Mouse (Mus musculus): Measurements from ENCODE around the gene Rpl9-ps1.

The Rpl9-ps1 gene

GRCm38 (mm10) chr11:83645521-83645920 is at the start of gene Rpl9-ps1:
TSS of gene Rpl9-ps1 (minus strand) at chr11:83645621.
- DNase-seq (ENCODE audit: low spot score): no peak

DNA sequence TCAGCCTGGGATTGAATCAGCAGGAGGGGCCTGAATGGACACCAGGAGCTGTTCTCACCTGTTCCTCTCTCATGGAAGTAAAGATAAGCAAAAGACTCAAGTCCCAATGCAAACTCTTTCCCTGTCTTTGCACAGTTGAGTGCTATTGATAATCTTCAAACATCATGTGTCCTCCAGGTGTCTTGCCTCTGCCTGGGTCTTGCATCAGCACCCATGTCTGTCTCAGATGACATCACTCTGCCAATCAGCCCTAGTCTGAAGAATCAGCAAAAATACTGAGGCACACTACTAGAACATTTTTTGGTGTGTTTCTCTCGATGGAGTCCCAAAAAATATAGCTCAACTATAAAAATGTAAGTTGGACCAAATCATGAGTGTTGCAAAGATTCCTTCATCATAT is 46.6 kb upstream of the Rpl9-ps1 start:
- DNase-seq (ENCODE audit: low spot score): no peak

DNA sequence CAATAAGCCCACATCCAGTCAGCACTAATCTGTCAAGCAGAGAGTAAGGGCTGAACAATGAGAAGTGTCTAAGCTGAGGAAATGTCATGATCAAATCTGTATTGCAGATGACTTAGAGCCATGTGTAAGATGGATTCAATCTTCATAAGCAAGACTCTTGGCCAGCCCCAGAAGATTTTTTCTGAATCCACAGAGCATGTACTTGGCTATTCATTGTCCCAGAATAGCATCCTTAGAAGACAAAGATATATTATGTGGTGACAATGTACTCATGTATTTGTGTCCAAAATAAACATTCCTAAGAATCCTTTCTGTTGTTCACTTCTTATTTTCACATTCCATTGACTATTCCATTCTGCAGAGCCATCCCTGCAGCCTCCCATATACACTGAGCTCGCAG is 44.5 kb upstream of the Rpl9-ps1 start:
- DNase-seq (ENCODE audit: low spot score): no peak

DNA sequence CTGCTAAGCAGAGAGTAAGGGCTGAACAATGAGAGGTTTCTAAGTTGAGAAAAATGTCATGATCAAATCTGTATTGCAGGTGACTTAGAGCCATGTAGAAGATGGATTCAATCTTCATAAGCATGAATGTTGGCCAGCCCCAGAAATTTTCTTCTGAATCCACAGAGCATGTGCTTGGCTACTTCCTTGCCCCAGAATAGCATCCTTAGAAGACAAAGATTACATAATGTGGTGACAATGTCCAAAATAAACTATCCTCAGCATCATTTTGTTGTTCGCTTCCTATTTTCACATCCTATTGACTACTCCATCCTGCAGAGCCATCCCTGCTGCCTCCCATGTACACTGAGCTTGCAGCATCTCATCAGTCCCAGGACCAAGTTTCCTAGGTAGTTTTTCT is 30.2 kb upstream of the Rpl9-ps1 start:
- DNase-seq (ENCODE audit: low spot score): no peak

DNA sequence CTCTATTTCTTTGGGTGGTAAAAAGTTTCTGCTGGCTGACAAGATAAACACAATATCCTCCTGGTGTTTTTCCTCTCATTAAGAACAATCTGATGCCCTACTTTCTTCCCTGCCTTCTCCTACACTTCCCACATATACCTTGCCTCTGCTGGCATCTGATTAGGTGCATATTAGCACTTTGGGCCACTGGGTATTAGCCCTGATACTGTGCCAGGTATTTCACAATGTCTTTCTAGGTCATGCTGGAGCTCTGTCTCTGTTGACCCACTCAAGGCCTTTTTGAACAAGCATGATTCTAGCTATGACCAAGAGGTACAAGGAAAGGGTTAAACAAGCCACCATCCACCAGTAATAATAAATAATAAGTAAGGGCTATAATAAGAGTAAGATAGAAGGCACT is 26.3 kb upstream of the Rpl9-ps1 start:
- DNase-seq (ENCODE audit: low spot score): no peak

DNA sequence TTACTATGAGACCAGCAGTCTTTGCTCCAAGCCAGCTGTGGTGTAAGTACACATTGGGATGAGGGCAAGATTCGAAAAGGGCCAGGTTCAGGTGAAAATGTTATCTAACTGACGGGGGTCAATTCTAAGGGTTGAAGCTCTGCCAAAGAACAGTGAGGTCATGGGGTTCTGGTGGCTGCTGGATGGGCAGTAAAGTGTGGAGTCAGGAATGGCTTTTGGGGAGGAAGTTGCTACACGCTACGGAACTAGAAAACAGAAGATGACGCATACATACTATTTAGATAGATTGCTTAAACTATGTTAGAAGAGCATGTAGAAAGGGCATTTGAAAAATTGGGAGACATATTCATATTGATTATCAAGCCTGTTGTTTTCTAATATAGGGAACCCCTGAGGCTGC is 18.1 kb upstream of the Rpl9-ps1 start:
- DNase-seq (ENCODE audit: low spot score): no peak

GRCm38 (mm10) chr11:83662204-83662603 is 16.8 kb upstream of the Rpl9-ps1 start, which contains the start of gene Ccl4:
TSS of gene Ccl4 (plus strand) at chr11:83662584.
- DNase-seq (ENCODE audit: low spot score): no peak

DNA sequence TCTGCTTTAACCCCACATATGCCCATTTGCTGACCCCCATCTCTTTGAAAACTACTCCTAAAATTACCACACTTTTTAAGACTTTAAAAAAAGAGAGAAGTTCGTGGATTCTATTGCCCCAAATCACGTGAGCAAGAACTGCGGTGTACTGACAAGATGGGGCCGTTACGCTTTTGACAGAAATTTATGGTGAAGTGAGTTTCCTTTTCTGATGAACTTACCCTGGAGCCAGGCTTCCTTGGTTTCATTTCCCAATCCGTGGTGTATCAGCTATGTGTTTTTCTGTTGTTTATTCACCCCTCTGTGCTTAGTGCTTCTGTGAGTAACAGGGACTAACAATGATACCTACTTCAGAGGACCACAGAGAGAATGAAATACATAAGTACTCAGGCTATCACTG is 13.4 kb upstream of the Rpl9-ps1 start:
- DNase-seq (ENCODE audit: low spot score): no peak

DNA sequence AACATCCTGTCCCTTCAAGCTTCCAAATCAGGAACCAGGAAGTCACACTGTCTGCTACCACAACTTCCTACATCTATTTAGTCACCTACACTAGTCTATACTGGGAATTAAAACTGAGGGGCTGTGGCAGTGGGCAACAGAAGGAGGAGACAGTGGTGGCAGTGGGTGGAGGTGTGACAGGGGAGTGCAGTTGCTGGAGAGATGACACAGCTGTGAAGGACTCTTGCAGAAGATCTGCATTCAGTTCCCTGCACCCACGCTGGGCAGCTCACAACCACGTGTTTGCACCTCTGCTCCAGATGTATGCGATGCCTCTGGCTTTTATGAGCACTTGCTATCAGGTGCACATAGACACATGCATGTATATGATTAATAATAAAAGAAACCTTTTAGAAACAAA is 12.1 kb upstream of the Rpl9-ps1 start:
- no peak for DNase-seq (ENCODE audit: low spot score)

- DNase-seq (ENCODE audit: low spot score): no peak
Observed at GRCm38 (mm10) chr11:83654606-83655005, 9.2 kb upstream of the Rpl9-ps1 start.

DNA sequence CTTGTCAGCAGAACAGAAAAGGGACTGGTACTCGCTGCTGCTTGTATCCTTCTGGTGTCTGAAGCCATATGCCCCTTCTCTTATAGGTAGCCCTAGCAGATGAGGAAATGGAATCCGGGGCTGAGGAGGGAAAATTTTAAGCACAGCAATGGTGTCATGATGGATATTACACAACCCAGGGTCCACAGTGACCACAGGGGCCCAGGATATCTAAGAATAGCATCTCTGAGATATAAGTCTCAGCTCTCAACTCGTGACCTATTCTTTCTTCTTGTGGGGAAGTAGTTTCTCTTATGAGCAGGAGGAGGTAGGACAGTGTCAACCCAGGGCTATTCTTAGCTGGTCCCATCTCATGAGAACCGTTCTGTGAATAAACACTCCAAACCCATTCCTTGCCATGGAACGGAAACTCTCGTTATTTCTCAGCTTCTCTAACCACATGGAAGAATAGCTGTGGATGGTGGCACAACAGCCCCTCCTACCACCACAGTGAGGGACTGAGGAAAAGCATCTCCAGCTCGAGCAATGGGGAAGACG is 4.0 kb upstream of the Rpl9-ps1 start, which contains the start of gene Ccl3:
TSS of gene Ccl3 (minus strand) at position 51 of the 537 bp plus-strand sequence.
- DNase-seq (ENCODE audit: low spot score): no peak

DNA sequence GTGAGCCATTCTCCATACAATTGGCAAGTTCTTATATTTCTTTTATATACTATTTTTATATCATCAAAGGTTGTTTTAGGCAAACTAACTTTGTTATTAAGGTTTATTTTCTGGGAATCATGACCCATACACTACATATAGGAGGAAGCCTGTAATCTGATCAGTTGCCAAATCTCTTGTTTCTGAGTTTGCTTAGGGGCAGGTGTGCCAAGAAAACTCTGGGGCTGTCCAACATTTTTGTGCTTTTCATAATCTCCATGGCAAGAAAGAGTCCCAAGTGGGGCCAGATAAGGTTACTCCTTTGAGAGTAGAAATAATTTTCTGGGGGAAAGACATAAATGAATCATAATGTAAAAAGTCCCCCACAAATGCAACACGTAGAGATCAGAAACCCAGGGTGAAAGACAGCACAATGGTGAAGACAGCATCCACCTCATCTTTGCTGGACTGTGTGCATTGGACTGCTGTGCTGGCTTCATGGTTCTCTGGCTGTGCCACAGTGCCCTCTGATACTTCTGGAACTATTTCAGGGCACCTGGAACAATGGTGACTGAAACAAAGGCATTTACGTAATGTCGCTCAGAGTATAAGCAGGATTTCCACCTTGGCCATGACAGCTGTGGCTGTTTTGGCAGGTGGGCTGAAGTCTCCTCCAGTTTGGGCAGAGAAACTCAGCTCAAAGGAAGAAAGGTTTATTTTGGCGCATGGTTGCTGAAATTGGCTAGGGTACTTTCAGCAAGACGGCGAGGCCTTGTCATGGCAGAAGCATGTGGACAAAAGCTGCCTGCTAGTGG is 1.1 kb upstream of the Rpl9-ps1 start:
- no peak for DNase-seq (ENCODE audit: low spot score)

DNA sequence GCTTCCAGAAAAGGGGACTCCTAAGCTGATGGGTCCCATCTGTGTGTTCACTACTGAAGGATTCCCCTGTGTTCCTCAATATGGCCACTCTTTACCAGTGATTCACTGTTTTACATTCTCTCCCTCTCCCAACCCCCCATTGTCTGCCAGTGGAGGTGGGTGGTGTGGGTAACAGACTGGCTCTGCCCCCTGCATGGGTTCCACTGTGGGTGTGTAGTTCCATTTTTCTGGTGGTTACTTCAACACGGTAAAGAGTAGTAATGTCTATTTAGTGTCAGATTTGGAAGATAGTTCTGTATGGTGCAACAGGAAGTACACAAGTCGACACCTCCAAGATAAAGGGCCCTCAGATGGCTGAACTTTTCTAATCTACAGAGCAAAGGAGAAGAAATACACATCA is 4.2 kb downstream of the Rpl9-ps1 start:
- DNase-seq (ENCODE audit: low spot score): no peak

- DNase-seq (ENCODE audit: low spot score): no peak
Observed at GRCm38 (mm10) chr11:83640141-83640540, 5.3 kb downstream of the Rpl9-ps1 start.

DNA sequence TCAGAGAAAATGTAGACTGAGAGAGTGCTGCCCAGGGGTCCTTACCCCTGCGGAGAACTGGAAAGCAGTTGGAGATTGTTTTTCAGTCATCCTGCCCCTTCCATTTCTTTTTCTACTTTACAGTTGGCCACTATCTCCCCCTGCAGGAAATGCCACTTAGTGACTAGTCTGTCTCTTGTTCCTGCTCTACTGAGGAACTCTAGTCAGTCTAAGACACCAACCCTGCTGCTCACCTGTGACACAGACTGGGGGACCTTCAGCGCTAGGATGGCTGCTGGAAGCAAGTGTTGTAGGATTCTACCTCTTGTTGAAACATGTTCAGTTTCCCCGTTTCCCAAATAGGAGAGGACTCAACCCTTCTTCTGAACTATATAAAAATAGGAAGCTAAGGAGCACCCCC is 5.9 kb downstream of the Rpl9-ps1 start:
- DNase-seq (ENCODE audit: low spot score): peak; percentile 10

DNA sequence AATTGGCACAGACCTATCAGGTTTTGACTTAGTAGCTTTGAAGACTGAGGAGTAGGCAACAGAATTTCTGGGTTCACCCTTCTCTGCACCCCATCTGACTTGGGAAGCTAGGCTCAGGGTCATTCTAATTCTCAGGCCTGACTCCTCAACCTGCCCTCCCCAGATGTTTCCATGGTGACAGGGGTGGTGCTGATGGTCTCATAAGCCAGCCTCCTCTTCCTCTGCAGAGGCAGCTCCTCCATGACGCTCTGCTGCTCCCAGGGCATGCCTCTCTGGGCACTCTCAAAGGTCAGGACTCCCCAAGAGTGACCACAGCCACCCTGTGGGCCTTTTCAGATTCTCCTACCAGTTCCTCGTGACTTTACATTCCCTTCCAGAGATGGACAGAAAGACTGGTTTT is 6.5 kb downstream of the Rpl9-ps1 start:
- no peak for DNase-seq (ENCODE audit: low spot score)

DNA sequence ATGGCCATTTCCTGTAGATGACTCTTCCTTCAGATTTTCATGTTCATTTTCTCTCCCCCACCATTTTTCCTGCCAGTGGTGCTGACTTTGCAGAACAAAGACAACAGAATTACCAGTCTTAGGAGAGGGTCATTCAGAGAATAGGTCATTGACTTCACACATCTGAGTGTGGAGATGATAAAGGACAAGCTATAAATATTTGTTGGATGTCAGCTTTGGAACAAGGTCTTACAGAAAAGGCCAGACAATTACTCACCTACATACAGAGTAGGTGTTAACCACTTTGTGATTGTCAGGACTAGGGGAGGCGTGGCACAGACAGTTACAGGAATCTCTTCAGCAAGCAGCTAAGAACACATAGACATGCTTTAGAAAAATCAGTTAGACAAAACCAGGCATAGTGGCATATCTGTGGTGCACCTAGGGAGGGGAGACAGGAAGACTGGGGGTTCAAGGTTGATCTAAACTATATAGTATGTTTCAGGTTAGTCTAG is 8.6 kb downstream of the Rpl9-ps1 start:
- no peak for DNase-seq (ENCODE audit: low spot score)

DNA sequence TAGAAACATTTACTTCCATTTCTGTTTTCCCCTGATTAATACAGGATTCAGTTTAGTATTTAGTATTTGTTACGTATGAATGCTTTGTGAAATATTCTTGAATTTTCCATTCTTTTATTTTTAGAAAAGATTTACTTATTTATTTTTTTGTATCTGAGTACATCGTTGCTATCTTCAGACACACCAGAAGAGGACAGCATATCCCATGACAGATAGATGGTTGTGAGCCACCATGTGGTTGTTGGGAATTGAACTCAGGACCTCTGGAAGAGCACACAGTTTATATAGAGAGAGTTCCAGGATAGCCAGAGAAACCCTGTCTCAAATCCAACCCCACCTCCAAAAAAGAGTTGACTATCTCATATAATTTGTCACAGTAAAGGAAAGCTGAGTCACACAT is 10.5 kb downstream of the Rpl9-ps1 start:
- DNase-seq (ENCODE audit: low spot score): no peak

DNA sequence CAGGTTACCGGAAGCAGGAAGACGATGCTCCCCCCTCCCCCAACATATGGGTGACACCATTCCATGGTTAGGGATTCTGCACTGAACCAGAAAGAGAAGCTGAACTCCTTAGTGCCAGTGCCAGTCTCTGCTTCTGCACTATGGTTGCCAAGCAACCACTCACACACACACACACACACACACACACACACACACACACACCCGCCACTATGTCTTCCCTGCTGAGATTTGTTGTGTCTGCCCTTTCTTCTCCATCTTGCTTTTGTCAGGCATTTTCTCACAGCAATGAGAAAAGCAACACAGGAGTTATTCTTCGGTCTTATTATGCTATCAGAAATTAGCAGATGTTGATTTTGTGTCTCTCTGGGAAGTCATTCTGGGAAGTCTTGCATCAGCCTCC is 11.0 kb downstream of the Rpl9-ps1 start:
- peak; percentile 9 for DNase-seq (ENCODE audit: low spot score)

GRCm38 (mm10) chr11:83632744-83633143 is 12.7 kb downstream of the Rpl9-ps1 start:
- no peak for DNase-seq (ENCODE audit: low spot score)

- DNase-seq (ENCODE audit: low spot score): no peak
Observed at GRCm38 (mm10) chr11:83631065-83631464, 14.4 kb downstream of the Rpl9-ps1 start.

DNA sequence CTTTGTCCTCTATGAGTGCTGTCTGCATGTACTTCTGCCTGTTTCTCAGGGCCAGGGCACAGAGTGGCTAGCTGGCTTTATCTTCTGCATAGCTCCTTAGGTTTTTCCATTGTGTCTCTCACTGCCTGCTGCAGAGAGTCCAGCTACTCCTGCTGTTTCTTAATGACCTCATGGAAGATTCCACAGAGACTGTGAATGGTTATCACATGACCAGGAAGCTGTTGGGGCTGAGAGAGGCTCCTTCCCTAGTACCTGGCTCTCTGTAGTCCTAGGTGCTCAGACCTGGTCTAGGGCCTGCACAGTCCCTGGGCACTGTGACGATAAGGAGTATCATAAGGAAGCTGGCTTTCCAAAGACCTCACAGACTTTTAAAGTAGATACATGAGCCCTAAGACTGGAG is 14.8 kb downstream of the Rpl9-ps1 start:
- no peak for DNase-seq (ENCODE audit: low spot score)

DNA sequence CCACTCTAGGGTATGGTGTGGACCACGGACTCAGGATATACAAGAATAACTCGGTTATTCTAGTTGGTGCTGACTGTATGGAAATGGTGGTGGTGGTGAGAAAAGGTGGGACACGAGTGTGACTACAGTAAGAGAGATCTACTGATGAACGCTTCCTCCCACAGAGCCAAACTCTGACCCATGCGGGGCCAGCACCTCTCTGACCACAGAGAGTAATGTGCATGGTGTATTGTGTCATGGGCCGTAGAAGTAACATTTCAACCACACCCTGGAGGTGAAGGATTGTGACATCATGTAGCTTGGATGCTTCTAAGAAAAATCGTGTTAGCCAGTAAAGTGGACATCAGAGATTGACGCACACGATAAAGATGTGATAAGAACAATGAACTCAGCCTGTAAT is 16.6 kb downstream of the Rpl9-ps1 start:
- no peak for DNase-seq (ENCODE audit: low spot score)

- no peak for DNase-seq (ENCODE audit: low spot score)
Observed at GRCm38 (mm10) chr11:83623586-83623985, 21.8 kb downstream of the Rpl9-ps1 start.
